8 mouse cellular contexts compared by ENCODE assay signal in genomic region chr13:104286897-104287309, GRCm38 (mm10). TPM values are rescaled to one million over a fixed set of nuclear protein-coding genes. Genes with fewer than 3 reads are reported as not detected.
DNase-seq lines count a peak whose midpoint lies in the region; ATAC-seq and TF ChIP-seq lines count a peak whose summit lies in the region.

No protein-coding gene starts in this region.

- peak overlapping the region; percentile 57 for H3K27ac ChIP-seq in MEL (ENCODE audit: control insufficient read depth, low read depth, low read length)
- H3K27ac ChIP-seq in cerebellum, adult 2 months (ENCODE audit: insufficient read depth, low read length) = peak overlapping the region; percentile 59; the same call in 1 of the 2 replicates
- peak overlapping the region; percentile 49 for H3K27ac ChIP-seq in forebrain, embryonic 16.5 days (ENCODE audit: low read length)
- H3K27ac ChIP-seq in neural tube, embryonic 14.5 days (ENCODE audit: low read depth, low read length) = peak overlapping the region; percentile 55; the same call in 1 of the 2 replicates

- no peaks in the 10 kb centered on the region; a peak in 1 of 4 replicates for H3K4me1 ChIP-seq in MEL (ENCODE audit: control insufficient read depth in 1 of 2, insufficient read depth in 2 of 2, low read length in 2 of 2)
- H3K4me1 ChIP-seq in cerebellum, adult 2 months (ENCODE audit: control insufficient read depth, insufficient read depth, low read length) = no peaks in the 10 kb centered on the region
- peaks cover 25% of the 10 kb centered on the region for H3K4me1 ChIP-seq in forebrain, embryonic 16.5 days (replicated peaks; ENCODE audit: control insufficient read depth, insufficient read depth, low read length)
- H3K4me1 ChIP-seq in neural tube, embryonic 14.5 days (ENCODE audit: control insufficient read depth, insufficient read depth, low read length) = peaks cover 15% of the 10 kb centered on the region

- peak; percentile 96 for ATAC-seq in forebrain, embryonic 16.5 days
- ATAC-seq in neural tube, embryonic 14.5 days (ENCODE audit: low read depth) = peak; percentile 93

- peaks cover 0 to 10% of the 10 kb centered on the region in 2 experiments; a peak in 2 of 4 replicates for H3K27me3 ChIP-seq in MEL (ENCODE audit: control insufficient read depth in 1 of 2, insufficient read depth in 2 of 2, low read length in 2 of 2)
- H3K27me3 ChIP-seq in cerebellum, adult 2 months (ENCODE audit: control insufficient read depth, insufficient read depth, low read length) = no peaks in the 10 kb centered on the region
- no peaks in the 10 kb centered on the region for H3K27me3 ChIP-seq in forebrain, embryonic 16.5 days (replicated peaks; ENCODE audit: control insufficient read depth, insufficient read depth, low read length)
- no peaks in the 10 kb centered on the region for H3K27me3 ChIP-seq in neural tube, embryonic 14.5 days (ENCODE audit: control insufficient read depth, insufficient read depth, low read length)

- H3K9ac ChIP-seq in MEL (ENCODE audit: control insufficient read depth, low read depth, low read length, poor library complexity, severe bottlenecking) = peak overlapping the region; percentile 51
- peak overlapping the region; percentile 50 for H3K9ac ChIP-seq in forebrain, embryonic 16.5 days (replicated peaks; ENCODE audit: low read depth, low read length)
- H3K9ac ChIP-seq in neural tube, embryonic 14.5 days (replicated peaks; ENCODE audit: low read depth, low read length) = no peak overlapping the region

- no peak; a peak in 2 of 4 replicates for TF ChIP-seq EP300 in MEL (IDR thresholded peaks at IDR 0.05; ENCODE audit: low read depth in 1 of 2, low read length in 2 of 2)

- no peaks in the 10 kb centered on the region for H3K9me3 ChIP-seq in MEL (replicated peaks; ENCODE audit: insufficient read depth, low read length)
- H3K9me3 ChIP-seq in forebrain, embryonic 16.5 days (ENCODE audit: control insufficient read depth, low read length) = no peaks in the 10 kb centered on the region
- no peaks in the 10 kb centered on the region for H3K9me3 ChIP-seq in neural tube, embryonic 14.5 days (ENCODE audit: control insufficient read depth, low read length)

- 1% methylated on average over 10 of the region's 10 CpGs for WGBS in cerebellum, adult 2 months
- WGBS in forebrain, embryonic 16.5 days = 2% methylated on average over 10 of the region's 10 CpGs
- 0% methylated on average over 10 of the region's 10 CpGs for WGBS in neural tube, embryonic 14.5 days

- peaks cover 0 to 6% of the 10 kb centered on the region in 2 experiments; a peak in 2 of 4 replicates for H3K36me3 ChIP-seq in MEL (ENCODE audit: control insufficient read depth in 1 of 2, insufficient read depth in 2 of 2, low read length in 2 of 2)
- no peaks in the 10 kb centered on the region for H3K36me3 ChIP-seq in forebrain, embryonic 16.5 days (ENCODE audit: control insufficient read depth, insufficient read depth)
- no peaks in the 10 kb centered on the region for H3K36me3 ChIP-seq in neural tube, embryonic 14.5 days (ENCODE audit: control insufficient read depth, insufficient read depth, low read length)

- intact Hi-C loops in heart, postnatal 25 days (cut with DNase I) = loop anchor here (5.0 kb wide), 1 partner anchor 655 kb away; no protein-coding TSS in a partner anchor

- DNase-seq in MEL (ENCODE audit: low read depth, low spot score) = peak; percentile 96
- peak; percentile 73 to 77 for DNase-seq in cerebellum, adult 2 months
- peak; percentile 87 for DNase-seq in heart, postnatal 25 days (ENCODE audit: low spot score)
- DNase-seq in layer of hippocampus, adult 18-20 months (ENCODE audit: low spot score in 2 of 2) = peak; percentile 77 to 89
- peak; percentile 93 to 94 for DNase-seq in lung, adult 18-20 months
- peak; percentile 90 for DNase-seq in testis, postnatal 10 days (ENCODE audit: low spot score)

- TF ChIP-seq CTCF in MEL (IDR thresholded peaks at IDR 0.05 in 2 of 3, conservative IDR thresholded peaks at IDR 0.05 in 1 of 3; ENCODE audit: control insufficient read depth in 1 of 3, insufficient read depth in 1 of 3, low read depth in 2 of 3, low read length in 3 of 3, poor library complexity in 1 of 3, severe bottlenecking in 1 of 3) = no peak
- no peak for TF ChIP-seq CTCF in cerebellum, adult 2 months (IDR thresholded peaks at IDR 0.05; ENCODE audit: borderline replicate concordance, insufficient read depth, low read depth, low read length)

- H3K4me3 ChIP-seq in MEL (ENCODE audit: control insufficient read depth in 1 of 2, insufficient read depth in 1 of 2, low read depth in 2 of 2, low read length in 2 of 2) = peak overlapping the region; percentile 49 to 94
- peak overlapping the region; percentile 80 for H3K4me3 ChIP-seq in cerebellum, adult 2 months (replicated peaks; ENCODE audit: insufficient read depth, low read depth, low read length)
- H3K4me3 ChIP-seq in forebrain, embryonic 16.5 days (replicated peaks; ENCODE audit: low read length) = peak overlapping the region; percentile 46
- peak overlapping the region; percentile 38 for H3K4me3 ChIP-seq in neural tube, embryonic 14.5 days (ENCODE audit: low read depth, low read length)

- TF ChIP-seq RAD21 in MEL (IDR thresholded peaks at IDR 0.05; ENCODE audit: low read depth, low read length) = no peak

- peak overlapping the region; percentile 56 for H3K4me2 ChIP-seq in forebrain, embryonic 16.5 days (ENCODE audit: low read length)
- peak overlapping the region; percentile 73 for H3K4me2 ChIP-seq in neural tube, embryonic 14.5 days (ENCODE audit: low read depth, low read length)

- H3K79me2 ChIP-seq in MEL (ENCODE audit: control insufficient read depth, insufficient read depth, low read length, poor library complexity) = no peaks in the 10 kb centered on the region; the same call in 1 of the 2 replicates

- no peak; a peak in 1 of 4 replicates for TF ChIP-seq POLR2A in MEL (IDR thresholded peaks at IDR 0.05; ENCODE audit: control insufficient read depth in 1 of 2, insufficient read depth in 1 of 2, low read depth in 1 of 2, low read length in 2 of 2, poor library complexity in 1 of 2)
- TF ChIP-seq POLR2A in cerebellum, adult 2 months (IDR thresholded peaks at IDR 0.05; ENCODE audit: borderline replicate concordance, insufficient read depth, low read length) = no peak

TF ChIP-seq in MEL, 35 proteins besides CTCF, POLR2A, EP300 and RAD21 (continues in another document):
- 0 out of 2 replicates have a peak, but pooled peaks have one; percentile 6 for TF ChIP-seq MAZ (IDR thresholded peaks at IDR 0.05; ENCODE audit: low read depth, low read length)
- TF ChIP-seq TBP (IDR thresholded peaks at IDR 0.05; ENCODE audit: low read depth, low read length) = peak; percentile 59; the same call in 1 of the 2 replicates
- peak; percentile 67; the same call in 1 of the 2 replicates for TF ChIP-seq MYC (IDR thresholded peaks at IDR 0.05; ENCODE audit: low read depth, low read length)
- TF ChIP-seq KAT2A (conservative IDR thresholded peaks at IDR 0.05; ENCODE audit: low read depth, low read length) = no peak
- no peak for TF ChIP-seq MAFK (IDR thresholded peaks at IDR 0.05; ENCODE audit: borderline replicate concordance, low read depth, low read length)
- TF ChIP-seq ELF1 (IDR thresholded peaks at IDR 0.05; ENCODE audit: low read depth, low read length) = no peak; the same call in 1 of the 2 replicates
- no peak; the same call in 1 of the 2 replicates for TF ChIP-seq NELFE (IDR thresholded peaks at IDR 0.05; ENCODE audit: low read depth, low read length)
- TF ChIP-seq USF2 (IDR thresholded peaks at IDR 0.05; ENCODE audit: borderline replicate concordance in 1 of 2, insufficient read depth in 1 of 2, low read depth in 1 of 2, low read length in 2 of 2) = peak; percentile 26 to 72; a peak in 2 of 4 replicates
- peak; percentile 59 for TF ChIP-seq HCFC1 (IDR thresholded peaks at IDR 0.05; ENCODE audit: low read depth, low read length)
- no peak for TF ChIP-seq MEF2A (IDR thresholded peaks at IDR 0.05; ENCODE audit: extremely low read depth, insufficient replicate concordance, low read depth, low read length, poor library complexity, severe bottlenecking)
- TF ChIP-seq TCF12 (IDR thresholded peaks at IDR 0.05; ENCODE audit: low read depth, low read length) = peak; percentile 49
- TF ChIP-seq TAL1 (IDR thresholded peaks at IDR 0.05; ENCODE audit: low read length) = no peak
- TF ChIP-seq BHLHE40 (IDR thresholded peaks at IDR 0.05; ENCODE audit: borderline replicate concordance, low read depth, low read length) = peak; percentile 98
- TF ChIP-seq JUND (IDR thresholded peaks at IDR 0.05; ENCODE audit: low read depth, low read length) = no peak

RNA-seq across cellular contexts. Expression of gene Adamts6, which starts 0.7 kb away (rescaled TPM):
- 0.03 and 0.08 TPM in 2 replicates for total RNA-seq in MEL (2012; rRNA removed)
- under 1 TPM in 1 of 2 experiments, not detected in 1; 0.03 TPM for polyA plus RNA-seq in MEL (2012; ENCODE audit: insufficient read depth in 1 of 2, insufficient read length in 2 of 2, low read depth in 1 of 2, low replicate concordance in 2 of 2, missing spikeins in 1 of 2)
- polyA plus RNA-seq in cerebellum, adult 2 months (2012; rRNA removed) = 4.6 and 5.0 TPM in 2 replicates
- 1.8 and 2.5 TPM in 2 replicates for polyA plus RNA-seq in forebrain, embryonic 16.5 days (2015; fragmentation: Nextera tagmentation; extraction: Ambion mirVana)
- 1 to 10 TPM; 3.5 to 3.8 TPM for total RNA-seq in heart, postnatal 25 days (2021)
- 1 to 10 TPM; 3.7 to 3.9 TPM for total RNA-seq in layer of hippocampus, adult 18-20 months (2021)
- polyA plus RNA-seq in neural tube, embryonic 14.5 days (2014; fragmentation: Nextera tagmentation; extraction: Ambion mirVana) = 1.9 TPM in 2 replicates

RNA-seq across cellular contexts. Expression of gene Ppwd1, which starts 58.3 kb away (rescaled TPM):
- 16.2 and 17.1 TPM in 2 replicates for total RNA-seq in MEL (2012; rRNA removed)
- 10 to 100 TPM in 1 of 2 experiments, not detected in 1; 16.0 TPM for polyA plus RNA-seq in MEL (2012; ENCODE audit: insufficient read depth in 1 of 2, insufficient read length in 2 of 2, low read depth in 1 of 2, low replicate concordance in 2 of 2, missing spikeins in 1 of 2)
- 9.1 and 9.2 TPM in 2 replicates for polyA plus RNA-seq in cerebellum, adult 2 months (2012; rRNA removed)
- polyA plus RNA-seq in forebrain, embryonic 16.5 days (2015; fragmentation: Nextera tagmentation; extraction: Ambion mirVana) = 9.7 and 10.3 TPM in 2 replicates
- total RNA-seq in heart, postnatal 25 days (2021) = 1 to 10 TPM; 5.9 to 6.1 TPM
- total RNA-seq in layer of hippocampus, adult 18-20 months (2021) = 10 to 100 TPM; 12.2 to 15.7 TPM
- polyA plus RNA-seq in neural tube, embryonic 14.5 days (2014; fragmentation: Nextera tagmentation; extraction: Ambion mirVana) = 8.3 and 8.5 TPM in 2 replicates

RNA-seq across cellular contexts. Expression of gene Cenpk, which starts 58.5 kb away (rescaled TPM):
- total RNA-seq in MEL (2012; rRNA removed) = 18.5 and 20.3 TPM in 2 replicates
- polyA plus RNA-seq in MEL (2012; ENCODE audit: insufficient read depth in 1 of 2, insufficient read length in 2 of 2, low read depth in 1 of 2, low replicate concordance in 2 of 2, missing spikeins in 1 of 2) = 100 to 1,000 TPM in 1 of 2 experiments, 1 to 10 TPM in 1; 8.9 to 408 TPM
- 1.0 TPM in 2 replicates for polyA plus RNA-seq in cerebellum, adult 2 months (2012; rRNA removed)
- 22.5 and 28.3 TPM in 2 replicates for polyA plus RNA-seq in forebrain, embryonic 16.5 days (2015; fragmentation: Nextera tagmentation; extraction: Ambion mirVana)
- under 1 TPM; 0.22 to 0.57 TPM for total RNA-seq in heart, postnatal 25 days (2021)
- under 1 TPM; 0.25 to 0.79 TPM for total RNA-seq in layer of hippocampus, adult 18-20 months (2021)
- 8.3 and 11.3 TPM in 2 replicates for polyA plus RNA-seq in neural tube, embryonic 14.5 days (2014; fragmentation: Nextera tagmentation; extraction: Ambion mirVana)

Comparison
In these comparisons a context has a peak if more than half of its experiments do, and no peak if none do; other contexts are left out.
1. Peak in every context shown above with its lines: DNase-seq, ATAC-seq, H3K4me3 ChIP-seq and H3K27ac ChIP-seq.